Mouse (Mus musculus) gonadal fat pad, adult 2 months (tissue): ENCODE results near the gene Ccr7. TPM values are rescaled to one million over a fixed set of nuclear protein-coding genes. Genes with fewer than 3 reads are reported as not detected.

Experiments used
- DNase-seq: peaks from one replicate; pipeline ENCODE4 v3.0.0-alpha.2; 2012; ENCODE audit warnings: low read depth
- polyA plus RNA-seq: library from polyadenylated mRNA; depleted of rRNA; stranded (reverse); fragments of >200 nt; gene quantifications from 2 replicates; pipeline ENCODE4 v1.2.3, GENCODE M21; 2012

Ccr7 gene
- polyA plus RNA-seq, 1 experiment = 1.7 TPM

DNA sequence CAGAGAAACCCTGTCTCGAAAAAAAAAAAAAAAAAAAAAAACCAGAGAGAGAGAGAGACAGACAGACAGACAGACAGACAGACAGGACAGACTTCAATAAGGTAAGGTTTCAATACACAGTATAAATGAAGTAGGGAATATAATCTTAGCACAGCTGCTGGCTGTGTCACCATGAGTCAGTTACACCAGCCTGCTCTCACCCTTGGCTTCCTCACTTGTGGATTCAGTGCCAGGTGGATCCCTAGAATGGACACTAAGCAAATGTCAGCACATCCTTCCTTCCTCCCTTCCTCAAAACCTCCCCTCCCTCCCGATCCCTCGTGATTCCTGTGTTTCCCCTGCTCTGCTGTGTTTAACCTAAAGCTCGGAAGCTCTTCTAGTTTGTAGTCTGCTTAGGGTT, 17.5 kb downstream of the Ccr7 start:
- no peak for DNase-seq

DNA sequence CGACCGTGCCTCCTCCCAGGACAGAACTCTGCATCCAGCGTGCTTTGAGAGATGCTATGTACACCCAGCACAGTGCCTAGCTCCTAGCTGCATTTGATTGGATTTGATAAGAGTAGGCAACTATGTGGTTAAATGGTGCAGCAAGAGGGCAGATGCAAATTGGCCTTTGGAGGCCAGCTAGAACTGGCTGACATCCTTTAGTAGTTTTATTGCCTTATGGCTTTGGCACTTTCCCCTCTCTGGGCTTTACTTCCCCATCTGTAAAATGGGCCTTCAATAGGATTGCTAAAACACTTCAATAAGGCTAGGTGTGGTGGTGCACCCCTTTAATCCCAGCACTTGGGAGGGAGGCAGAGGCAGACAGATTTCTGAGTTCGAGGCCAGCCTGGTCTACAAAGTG, 17.9 kb downstream of the Ccr7 start:
- DNase-seq = no peak

- no peak for DNase-seq
Observed at GRCm38 (mm10) chr11:99136361-99136760, 18.5 kb downstream of the Ccr7 start.

- DNase-seq = no peak
Observed at GRCm38 (mm10) chr11:99135047-99135440, 19.8 kb downstream of the Ccr7 start.

DNA sequence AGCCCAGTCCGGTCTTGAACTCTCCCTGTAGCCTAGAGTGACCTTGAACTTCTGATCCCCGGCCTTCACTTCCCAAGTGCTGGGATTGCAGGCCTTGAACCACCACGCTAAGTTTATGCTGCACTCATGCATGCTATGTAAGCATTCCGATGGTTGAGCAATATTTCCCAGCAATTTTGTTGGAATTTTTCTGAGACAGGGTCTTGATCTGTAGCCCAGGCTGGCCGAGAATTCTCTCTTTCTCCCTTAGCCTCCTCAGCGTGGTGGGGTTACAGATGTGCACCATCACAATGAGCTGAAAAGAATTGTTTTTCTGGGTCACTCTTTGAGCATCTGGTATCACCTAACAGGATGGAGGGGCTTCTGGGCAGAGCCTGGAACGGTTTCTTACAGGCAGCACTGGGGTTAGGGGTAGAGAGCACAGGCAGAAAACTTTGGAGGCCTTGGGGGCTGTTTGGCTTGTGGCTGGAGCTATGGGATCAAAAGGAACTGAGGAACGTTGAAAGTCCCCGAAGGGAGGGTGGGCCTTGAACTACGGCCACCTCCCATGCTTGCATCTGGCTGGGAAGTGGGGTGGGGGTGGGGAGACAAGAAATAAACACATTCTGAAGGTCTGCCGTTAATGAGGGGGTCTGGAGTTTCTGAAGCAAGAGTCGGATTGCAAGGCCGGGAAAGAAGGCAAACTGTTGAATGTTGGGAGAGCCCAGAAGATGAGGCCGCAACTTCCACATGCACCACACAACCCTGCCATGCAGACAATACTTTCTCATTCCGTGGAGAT, 20.4 kb downstream of the Ccr7 start:
- DNase-seq = no peak

- DNase-seq = no peak
Observed at GRCm38 (mm10) chr11:99133285-99133897, 21.5 kb downstream of the Ccr7 start.

- no peak for DNase-seq
Observed at GRCm38 (mm10) chr11:99132091-99132730, 22.7 kb downstream of the Ccr7 start.

- DNase-seq = no peak
Observed at GRCm38 (mm10) chr11:99131463-99131840, 23.4 kb downstream of the Ccr7 start.

DNA sequence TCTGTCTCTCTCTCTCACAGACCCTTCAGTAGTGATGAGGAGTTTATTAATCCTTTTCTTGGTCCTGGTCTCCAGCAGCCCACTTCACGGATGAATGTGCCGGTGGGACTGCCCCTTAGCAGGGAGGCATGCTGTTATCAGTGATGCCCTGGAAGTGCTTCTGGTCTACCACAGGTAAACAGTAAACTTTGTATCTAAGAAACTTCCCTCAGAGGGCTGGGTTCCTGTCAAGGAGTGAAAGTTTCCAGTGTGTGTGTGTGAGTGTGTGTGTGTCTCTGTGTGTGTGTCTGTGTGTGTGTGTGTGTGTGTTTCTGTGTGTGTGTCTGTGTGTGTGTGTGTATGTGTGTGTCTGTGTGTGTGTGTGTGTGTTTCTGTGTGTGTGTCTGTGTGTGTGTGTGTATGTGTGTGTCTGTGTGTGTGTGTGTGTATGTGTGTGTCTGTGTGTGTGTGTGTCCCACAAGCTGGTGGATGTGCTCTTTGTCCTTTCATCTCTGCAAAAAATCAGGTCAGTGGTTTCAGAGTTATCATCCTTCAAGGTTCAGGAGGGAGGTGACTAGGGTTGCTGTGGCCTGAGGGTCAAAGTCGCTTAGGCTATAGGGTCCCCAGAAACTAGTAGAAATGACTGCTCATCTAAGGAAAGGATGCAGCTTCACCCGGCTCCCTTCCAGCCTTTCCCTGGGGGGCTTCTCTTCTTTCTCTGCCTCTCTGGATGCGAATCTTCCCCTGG, 24.0 kb downstream of the Ccr7 start:
- DNase-seq = no peak

DNA sequence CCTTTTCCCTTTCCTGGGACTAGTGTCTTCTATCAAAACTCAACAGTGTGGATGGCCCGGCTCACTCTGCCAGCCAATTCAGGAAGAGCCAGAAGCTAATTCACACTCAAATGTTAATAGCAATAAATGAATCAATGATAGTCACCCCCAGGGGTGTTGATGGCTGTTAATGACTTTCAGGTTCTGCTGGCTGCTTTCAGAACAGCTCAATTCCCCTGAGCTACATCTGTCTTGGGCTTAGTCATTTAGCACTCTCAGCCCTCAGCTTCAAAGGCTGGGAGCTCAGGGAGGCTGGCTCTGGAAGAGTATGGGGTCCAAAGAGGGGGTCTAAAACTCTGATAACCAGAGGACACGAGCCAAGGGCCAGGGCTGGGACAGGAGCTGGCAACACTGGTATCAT, 25.6 kb downstream of the Ccr7 start:
- no peak for DNase-seq

- no peak for DNase-seq
Observed at GRCm38 (mm10) chr11:99127785-99128682, 26.8 kb downstream of the Ccr7 start.

GRCm38 (mm10) chr11:99126482-99127253, 28.2 kb downstream of the Ccr7 start:
- DNase-seq = no peak

GRCm38 (mm10) chr11:99124635-99125029, 30.2 kb downstream of the Ccr7 start:
- DNase-seq = no peak

- DNase-seq = no peak
Observed at GRCm38 (mm10) chr11:99123977-99124634, 30.8 kb downstream of the Ccr7 start.

GRCm38 (mm10) chr11:99122703-99123102, 32.2 kb downstream of the Ccr7 start:
- DNase-seq = no peak

DNA sequence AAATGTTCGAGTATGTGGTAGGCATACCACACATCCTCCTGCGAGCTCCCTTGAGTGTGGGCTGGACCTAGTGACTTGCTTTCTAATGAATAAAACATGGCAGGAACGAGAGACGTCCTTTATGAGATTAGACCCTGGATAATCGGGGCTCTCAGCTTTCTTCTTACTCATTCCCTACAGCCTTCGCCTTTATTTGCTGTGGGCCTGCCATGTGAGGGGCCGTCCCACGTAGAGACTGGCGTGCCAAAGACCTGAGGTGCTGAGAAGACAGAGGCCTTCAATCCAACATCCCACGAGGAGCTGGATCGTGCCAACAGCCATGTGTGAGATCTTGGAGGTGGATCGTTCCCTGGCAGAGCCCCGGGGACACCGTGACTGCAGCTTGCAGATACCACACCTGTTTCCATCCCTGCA, 33.7 kb downstream of the Ccr7 start:
- DNase-seq = no peak

DNA sequence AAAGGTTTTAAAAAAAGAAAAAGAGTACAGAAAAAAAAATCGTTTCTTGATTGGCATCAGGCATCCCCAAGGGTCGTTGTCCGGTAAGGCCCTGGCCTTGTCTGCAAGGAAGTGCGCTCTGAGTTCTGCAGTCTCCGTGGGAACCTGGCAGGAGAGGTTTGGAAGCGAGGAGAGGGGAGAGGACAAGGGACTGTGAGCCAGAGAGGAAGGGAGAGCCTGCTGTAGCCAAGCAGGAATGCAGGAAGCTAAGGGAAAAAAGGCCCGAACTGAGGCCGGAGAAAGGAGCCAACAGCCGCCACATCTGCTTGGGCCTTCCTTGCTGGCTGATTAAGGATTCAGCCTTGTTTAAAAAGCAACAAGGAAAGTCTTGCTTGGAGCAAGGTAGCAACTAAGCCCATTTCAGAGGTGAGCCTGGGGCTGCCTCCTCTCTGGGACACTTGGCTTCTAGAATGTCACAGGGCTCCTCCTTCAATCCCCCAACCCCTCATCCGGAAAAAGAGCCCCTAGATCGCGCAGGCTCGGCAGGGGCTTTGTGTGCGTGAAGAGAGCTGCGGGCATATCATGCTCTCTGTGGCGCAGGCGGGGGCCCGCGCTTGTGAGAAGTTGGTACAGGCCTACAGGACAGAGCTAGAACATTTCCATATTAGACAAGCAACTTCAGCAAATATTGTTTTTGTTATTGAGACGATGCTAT, 34.2 kb downstream of the Ccr7 start:
- no peak for DNase-seq

GRCm38 (mm10) chr11:99118963-99119362, 35.9 kb downstream of the Ccr7 start:
- no peak for DNase-seq

- no peak for DNase-seq
Observed at GRCm38 (mm10) chr11:99118420-99118819, 36.5 kb downstream of the Ccr7 start.
